Mouse (Mus musculus): Measurements from ENCODE around the gene Efna3.

The Efna3 gene

DNA sequence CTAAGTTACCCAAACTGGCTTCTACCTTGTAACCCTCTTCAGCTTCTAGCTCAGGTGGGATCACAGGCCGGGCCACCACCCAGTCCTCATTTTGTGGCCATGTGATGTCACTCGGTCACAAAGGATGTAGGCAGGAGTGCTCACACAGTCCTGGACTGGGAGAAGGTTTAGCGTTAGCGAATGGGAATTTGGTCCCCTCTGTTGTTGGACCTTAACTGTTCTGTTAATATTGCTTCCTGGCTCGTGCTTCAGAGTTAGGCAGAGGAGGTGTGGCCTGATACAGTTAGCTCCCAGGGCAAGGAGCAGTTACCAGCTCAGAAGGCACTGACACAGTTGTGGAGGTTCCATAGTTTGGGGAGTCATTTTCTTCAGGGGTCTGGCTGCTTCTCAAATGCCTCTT is 28.6 kb downstream of the Efna3 start:
- ChIA-PET CTCF (interaction anchor here in 3 of 4 experiments (0.6 to 1.2 kb wide), 3 partner anchors 10 to 178 kb away, joined by 3 to 4 read pairs (median 4); no protein-coding TSS in a partner anchor), POLR2A (interaction anchor here in 2 of 4 experiments (0.6 to 1.6 kb wide), 2 partner anchors 11 to 509 kb away, joined by 4 read pairs; no protein-coding TSS in a partner anchor)

DNA sequence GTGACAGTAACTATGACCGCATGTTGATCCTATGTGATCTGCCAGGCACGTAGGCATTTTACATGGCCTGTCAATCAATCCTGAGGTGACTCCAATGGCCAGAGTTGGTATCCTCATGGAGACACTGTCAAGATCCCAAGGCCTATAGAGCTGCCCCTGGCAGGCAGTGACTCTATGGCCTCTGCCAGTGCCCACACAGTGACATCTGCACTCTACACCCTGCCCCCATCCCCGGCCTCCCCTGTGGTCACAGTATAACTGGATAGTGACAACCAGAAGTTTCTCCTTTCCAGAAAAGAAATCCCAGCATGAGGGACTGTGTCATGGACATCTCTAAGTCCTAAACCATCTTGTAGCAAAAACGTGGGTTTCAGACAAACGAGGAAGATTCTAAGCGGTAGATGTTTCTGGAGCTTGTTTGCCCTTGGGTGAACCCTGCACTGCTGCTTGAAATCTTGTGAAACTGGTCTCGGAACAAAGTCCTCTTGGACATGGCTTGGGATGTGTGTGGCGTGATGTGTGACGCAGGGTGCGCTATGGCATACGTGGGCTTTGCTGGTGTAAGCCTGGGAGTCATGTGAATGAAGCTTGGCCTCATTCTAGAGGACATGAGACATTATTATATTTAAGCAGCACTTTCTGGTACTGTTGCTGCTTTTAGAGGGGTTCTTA is 29.4 kb downstream of the Efna3 start:
- ChIA-PET CTCF (interaction anchor here in 3 of 4 experiments (0.6 to 1.4 kb wide), 7 partner anchors 9 to 177 kb away, joined by 3 to 4 read pairs (median 3); no protein-coding TSS in a partner anchor), POLR2A (interaction anchor here in 2 of 4 experiments (0.6 kb wide), 2 partner anchors 178 to 508 kb away, joined by 4 read pairs; no protein-coding TSS in a partner anchor)

DNA sequence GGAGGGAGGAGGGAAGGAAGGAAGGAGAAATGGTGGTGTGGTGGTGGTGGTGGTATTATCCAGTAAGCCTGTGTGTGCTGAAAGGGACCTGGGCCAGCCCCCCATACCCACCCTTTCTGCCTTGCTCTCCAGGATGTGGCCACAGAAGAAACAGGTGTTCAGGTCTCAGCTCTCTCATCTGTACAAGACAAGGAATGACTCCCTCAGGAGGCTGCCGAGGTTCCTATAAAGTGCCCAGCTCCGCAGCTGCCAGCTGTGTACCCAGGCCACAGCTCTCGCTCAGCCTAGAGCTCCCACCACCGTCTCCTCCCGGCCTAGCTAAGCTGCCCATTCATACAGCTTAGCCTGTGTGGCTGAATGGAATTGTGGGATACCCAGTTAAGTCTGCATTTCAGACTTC is 30.5 kb downstream of the Efna3 start:
- CTCF ChIA-PET = interaction anchor here in 2 of 4 experiments (1.2 to 1.4 kb wide), 2 partner anchors 10 to 42 kb away, joined by 3 to 4 read pairs; no protein-coding TSS in a partner anchor
- POLR2A ChIA-PET = interaction anchor here in 1 of 4 experiments (1.6 kb wide), 1 partner anchor 16 kb away, joined by 3 read pairs; no protein-coding TSS in a partner anchor

DNA sequence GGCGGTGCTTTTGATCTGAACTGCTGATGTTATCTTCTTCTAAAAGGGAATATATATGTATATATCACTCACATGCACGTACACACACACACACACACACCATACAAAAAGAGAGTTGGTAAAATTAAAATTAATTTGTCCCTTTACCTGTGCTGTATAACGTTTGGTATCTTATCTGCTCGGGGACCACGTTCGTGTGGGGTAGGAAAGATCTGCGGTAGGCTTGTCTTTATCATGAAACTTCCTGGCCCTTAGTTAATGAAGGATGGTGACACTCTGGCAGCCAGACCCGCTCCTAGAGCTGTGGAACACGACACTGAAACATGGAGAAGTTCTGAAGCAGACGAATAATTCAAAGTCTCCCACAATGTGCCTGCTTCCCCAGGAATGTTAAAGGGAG is 30.9 kb downstream of the Efna3 start:
- CTCF ChIA-PET = interaction anchor here in 1 of 4 experiments (1.4 kb wide), 1 partner anchor 41 kb away, joined by 4 read pairs; no protein-coding TSS in a partner anchor
- POLR2A ChIA-PET = interaction anchor here in 1 of 4 experiments (1.6 kb wide), 1 partner anchor 16 kb away, joined by 3 read pairs; no protein-coding TSS in a partner anchor

DNA sequence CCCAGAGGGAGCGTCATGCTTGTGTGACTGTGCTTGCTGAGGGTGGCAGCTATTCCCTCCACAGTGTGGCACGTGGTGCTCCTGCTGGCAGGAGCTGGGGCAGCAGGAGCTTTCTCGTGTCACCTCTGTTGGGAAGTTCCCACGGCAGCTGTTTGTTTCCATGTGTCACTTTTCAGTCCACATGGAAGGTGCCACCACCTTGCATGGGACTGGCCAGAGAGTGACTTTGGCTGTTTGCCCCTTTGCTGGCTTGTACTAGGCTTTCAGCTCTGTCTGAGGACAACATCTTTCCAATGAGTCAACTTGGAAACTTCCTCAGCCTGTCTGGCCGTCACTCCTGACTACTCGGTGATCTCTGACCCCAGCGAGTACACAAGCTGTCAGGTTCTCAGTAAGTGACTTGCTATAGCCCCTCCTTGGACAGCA is 34.2 kb downstream of the Efna3 start:
- POLR2A ChIA-PET = interaction anchor here in 3 of 4 experiments (0.8 to 2.1 kb wide), 6 partner anchors 8 to 38 kb away, joined by 3 to 13 read pairs (median 5); no protein-coding TSS in a partner anchor
- CTCF ChIA-PET = interaction anchor here (0.6 to 2.5 kb wide), 10 partner anchors 9 to 568 kb away, joined by 3 to 7 read pairs (median 4); no protein-coding TSS in a partner anchor

DNA sequence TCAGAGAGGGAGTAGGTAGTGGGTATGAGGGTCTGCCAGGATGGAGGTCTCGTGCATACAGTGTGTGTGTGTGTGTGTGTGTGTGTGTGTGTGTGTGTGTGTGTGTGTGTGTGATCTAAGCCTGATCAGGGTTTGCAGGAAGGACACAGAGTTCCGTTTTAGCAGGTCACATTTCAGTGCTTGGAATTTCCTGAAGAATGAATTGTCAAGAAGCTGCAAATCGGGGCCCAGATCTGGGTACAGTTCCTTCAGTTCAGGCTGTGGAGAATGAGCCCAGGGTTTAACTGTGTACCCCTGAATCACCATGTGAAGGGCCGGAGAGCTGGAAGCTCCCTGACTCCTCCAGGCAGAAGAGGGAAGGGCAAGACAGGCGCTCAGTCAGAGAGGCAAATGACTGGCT is 35.5 kb downstream of the Efna3 start:
- ChIA-PET CTCF (interaction anchor here (0.5 to 3.5 kb wide), 16 partner anchors 11 to 610 kb away, joined by 3 to 13 read pairs (median 3); no protein-coding TSS in a partner anchor), POLR2A (interaction anchor here (0.5 to 2.1 kb wide), 16 partner anchors 10 to 429 kb away, joined by 3 to 13 read pairs (median 5); partner anchors contain the start of gene Slc50a1 (in 1 of the 4))

DNA sequence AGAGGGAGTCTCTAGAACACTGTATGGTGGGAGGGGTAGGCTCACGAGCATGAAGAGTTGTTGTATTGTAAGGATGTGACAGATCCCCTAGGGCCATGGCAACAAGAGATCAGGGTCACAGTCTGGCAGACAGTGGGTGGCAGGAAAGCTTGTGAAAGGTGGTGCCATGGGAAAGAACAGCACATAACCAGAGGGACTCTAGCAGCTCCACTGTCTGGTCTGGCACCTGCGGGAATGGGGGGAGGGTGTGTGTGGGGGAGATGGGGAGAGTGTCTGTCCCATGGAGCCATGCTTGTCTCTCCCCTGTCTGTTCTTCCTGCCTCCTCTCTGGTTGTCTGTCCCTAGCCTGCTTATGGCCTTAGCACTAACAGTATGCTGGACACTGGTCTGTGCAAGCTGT is 37.2 kb downstream of the Efna3 start:
- CTCF ChIA-PET = interaction anchor here in 2 of 4 experiments (1.0 to 7.1 kb wide), 6 partner anchors 15 to 40 kb away, joined by 3 to 31 read pairs (median 4); partner anchors contain the start of genes Krtcap2 (in 1 of the 2) and Trim46 (in 1 of the 2)
- POLR2A ChIA-PET = interaction anchor here in 3 of 4 experiments (0.5 to 2.2 kb wide), 6 partner anchors 14 to 500 kb away, joined by 3 to 7 read pairs (median 4); no protein-coding TSS in a partner anchor

DNA sequence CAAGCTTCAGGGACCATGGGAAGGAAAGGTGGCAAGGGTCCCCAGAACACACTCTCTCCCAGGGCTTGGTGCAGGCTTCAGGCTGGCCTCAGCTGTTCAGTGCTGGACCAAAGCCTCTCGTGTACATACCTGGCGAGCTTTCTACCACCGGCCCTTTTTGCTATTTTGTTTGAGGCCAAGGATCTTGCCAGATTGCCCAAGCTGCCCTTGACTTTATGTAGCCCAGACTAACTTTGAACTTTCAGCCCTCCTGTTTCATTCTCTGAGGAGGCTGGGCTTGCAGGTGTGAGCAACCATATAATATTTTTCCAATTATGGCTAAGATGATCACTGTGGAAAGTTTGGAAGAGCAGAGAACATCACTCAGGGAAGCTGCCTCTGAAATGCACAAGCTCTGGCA is 38.5 kb downstream of the Efna3 start:
- POLR2A ChIA-PET = interaction anchor here in 2 of 4 experiments (0.6 to 2.2 kb wide), 8 partner anchors 15 to 732 kb away, joined by 3 to 7 read pairs (median 3); partner anchors contain the start of genes Dpm3 (in 1 of the 2), Efna3 (in 1 of the 2) and Lamtor2 (in 1 of the 2)
- CTCF ChIA-PET = interaction anchor here in 3 of 4 experiments (0.5 to 7.1 kb wide), 10 partner anchors 10 to 203 kb away, joined by 3 to 31 read pairs (median 4); partner anchors contain the start of genes Krtcap2 (in 1 of the 3) and Trim46 (in 1 of the 3)

DNA sequence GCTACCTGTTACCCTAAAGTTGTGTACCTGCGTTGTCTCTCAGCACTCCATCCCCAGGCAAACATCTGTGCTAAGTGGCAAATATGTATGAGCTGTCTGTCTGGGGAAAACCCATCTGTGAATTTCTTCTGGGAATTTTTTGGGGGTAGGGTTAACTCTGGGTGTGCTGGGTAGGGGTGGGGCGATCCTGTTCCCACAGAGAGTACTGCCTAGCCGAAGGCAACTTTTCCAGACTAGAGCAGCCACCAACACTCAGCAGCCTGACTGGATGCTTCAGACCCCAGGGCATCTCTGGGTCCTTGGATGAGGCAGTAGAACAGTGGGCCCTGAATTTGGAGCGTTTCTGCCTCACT is 40.5 kb downstream of the Efna3 start:
- ChIA-PET POLR2A (interaction anchor here (0.6 to 4.3 kb wide), 15 partner anchors 9 to 1054 kb away, joined by 3 to 35 read pairs (median 4); partner anchors contain the start of genes Gba (in 1 of the 4), Krtcap2 (in 1 of the 4), Mtx1 (in 1 of the 4) and Slc50a1 (in 1 of the 4)), CTCF (interaction anchor here (0.5 to 7.1 kb wide), 27 partner anchors 11 to 558 kb away, joined by 3 to 39 read pairs (median 5); partner anchors contain the start of genes Krtcap2 (in 2 of the 4), Trim46 (in 2 of the 4), Dpm3 (in 1 of the 4) and Slc50a1 (in 1 of the 4))

DNA sequence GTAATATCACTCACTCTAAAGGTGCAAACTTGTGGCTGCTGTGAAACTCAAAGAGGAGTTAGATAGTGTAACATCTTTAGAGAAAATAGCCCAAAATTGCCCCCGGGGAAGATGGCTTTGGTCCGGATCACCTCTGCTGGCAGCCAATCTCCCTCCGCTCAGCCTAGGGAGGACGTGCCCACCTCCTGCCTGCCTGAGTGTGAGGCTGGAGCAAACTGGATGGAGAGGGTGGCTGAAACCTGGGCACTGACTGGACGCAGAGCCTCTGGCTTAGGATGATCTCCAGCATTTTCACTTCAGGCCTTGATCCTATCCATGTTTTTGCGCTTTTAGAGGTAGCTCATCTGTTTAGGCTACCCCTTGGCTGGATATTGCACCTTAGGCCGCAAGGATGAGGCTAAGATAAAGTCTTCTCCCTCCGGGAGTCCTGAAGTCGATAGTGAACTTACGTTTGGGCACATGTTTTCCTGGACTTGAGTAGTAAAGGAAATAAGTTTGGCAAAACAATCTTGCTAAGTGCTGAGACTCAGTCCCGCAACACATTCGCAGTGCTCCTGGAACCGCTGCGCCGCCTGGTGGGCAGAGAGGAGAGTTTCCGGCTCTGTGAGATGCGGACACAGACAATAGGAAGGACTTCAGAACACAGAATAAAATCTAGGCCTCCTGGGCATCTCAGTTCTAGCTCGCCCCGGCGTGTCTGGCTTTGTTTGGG is 41.0 kb downstream of the Efna3 start:
- POLR2A ChIA-PET = interaction anchor here (0.6 to 4.3 kb wide), 28 partner anchors 8 to 1055 kb away, joined by 3 to 35 read pairs (median 4); partner anchors contain the start of genes Slc50a1 (in 2 of the 4), Cks1b (in 1 of the 4), Efna3 (in 1 of the 4) and Gba (in 1 of the 4)
- CTCF ChIA-PET = interaction anchor here (0.6 to 7.1 kb wide), 33 partner anchors 10 to 288 kb away, joined by 3 to 39 read pairs (median 4); partner anchors contain the start of genes Krtcap2 (in 3 of the 4), Trim46 (in 3 of the 4), Dpm3 (in 1 of the 4) and Slc50a1 (in 1 of the 4)

DNA sequence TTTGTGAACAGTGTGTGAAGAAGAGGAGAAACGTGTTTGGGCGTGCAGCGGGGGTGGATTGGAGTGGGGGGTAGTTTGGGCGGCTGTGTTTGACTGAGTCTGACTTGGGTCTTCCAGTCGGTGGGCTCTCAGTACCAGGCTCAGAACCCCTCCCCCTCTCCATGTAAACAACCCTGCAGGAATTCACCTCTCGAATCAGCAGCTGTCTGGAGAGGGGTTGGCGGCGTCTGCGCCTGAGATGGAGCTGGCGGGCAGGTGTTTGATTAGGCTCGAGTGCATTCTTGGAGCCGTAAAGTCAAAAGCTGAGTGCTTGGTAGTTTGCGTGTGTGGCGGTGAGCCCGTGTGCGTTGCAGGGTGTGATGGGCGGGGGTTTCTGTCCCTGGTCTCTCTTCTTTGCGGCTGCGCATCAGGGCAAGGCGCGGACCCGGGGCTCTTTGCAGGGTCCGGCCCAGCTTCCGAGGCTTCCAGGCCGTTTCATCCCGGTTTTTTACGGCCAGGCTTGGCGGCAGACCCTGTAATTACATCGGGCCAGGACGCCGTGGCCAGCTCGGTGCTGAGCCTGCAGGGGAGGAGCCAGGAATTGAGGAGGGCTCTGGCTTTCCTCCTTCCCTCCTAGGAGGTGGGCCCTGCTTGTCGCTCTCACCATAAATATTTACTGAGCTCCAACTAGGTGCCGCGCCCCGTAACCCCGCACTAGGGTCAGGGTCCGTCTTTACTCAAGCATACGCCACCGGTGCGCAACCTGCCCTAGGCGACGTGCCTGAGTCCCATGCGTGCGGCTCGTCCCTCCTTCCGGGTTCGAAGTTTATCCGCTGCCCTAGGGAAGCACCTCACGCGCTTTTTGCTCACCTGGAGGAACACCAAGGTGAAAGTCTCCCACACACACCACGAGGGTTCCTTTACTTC is 41.9 kb downstream of the Efna3 start, which contains the start of gene Efna1:
Efna1 (minus strand) TSS at position 537 of the 906 bp plus-strand sequence.
- POLR2A ChIA-PET = interaction anchor here in 3 of 4 experiments (0.7 to 4.3 kb wide), 27 partner anchors 10 to 137 kb away, joined by 3 to 35 read pairs (median 4); partner anchors contain the start of genes Scamp3 (in 2 of the 3), Slc50a1 (in 2 of the 3), Cks1b (in 1 of the 3) and Clk2 (in 1 of the 3)
- CTCF ChIA-PET = interaction anchor here (0.5 to 7.1 kb wide), 24 partner anchors 9 to 289 kb away, joined by 3 to 39 read pairs (median 5); partner anchors contain the start of genes Krtcap2 (in 3 of the 4), Trim46 (in 3 of the 4) and Slc50a1 (in 1 of the 4)

DNA sequence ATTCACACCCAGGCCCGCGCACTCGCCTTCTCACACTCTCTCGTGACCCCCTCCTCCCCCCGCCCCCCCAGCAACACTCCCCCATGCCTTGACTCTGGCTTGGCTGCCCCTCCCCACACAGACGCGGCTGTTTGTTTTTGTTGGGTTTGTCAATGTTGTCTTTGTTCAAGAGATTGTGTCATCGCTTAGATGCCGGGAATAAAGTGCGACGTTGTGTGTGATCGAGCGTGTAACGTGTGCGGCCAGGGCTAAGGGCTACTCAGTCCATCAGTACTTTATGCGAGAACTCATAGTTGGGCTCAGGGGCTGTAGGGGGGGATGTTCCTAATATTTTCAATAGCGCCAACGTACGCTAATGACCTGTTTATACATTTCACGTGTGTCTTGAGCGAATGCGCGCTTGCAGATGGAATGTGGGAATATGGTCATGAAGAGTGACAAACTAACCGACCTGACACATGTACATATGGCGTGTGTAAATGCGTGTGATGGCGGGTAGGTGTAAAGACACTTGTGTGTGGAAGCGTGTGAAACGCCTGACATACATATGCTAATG is 42.6 kb downstream of the Efna3 start:
- POLR2A ChIA-PET = interaction anchor here in 3 of 4 experiments (0.8 to 4.3 kb wide), 12 partner anchors 10 to 116 kb away, joined by 3 to 35 read pairs (median 4); partner anchors contain the start of genes Slc50a1 (in 2 of the 3), Clk2 (in 1 of the 3), Krtcap2 (in 1 of the 3) and Trim46 (in 1 of the 3)
- CTCF ChIA-PET = interaction anchor here in 2 of 4 experiments (1.2 to 7.1 kb wide), 8 partner anchors 9 to 98 kb away, joined by 4 to 39 read pairs (median 8); partner anchors contain the start of genes Krtcap2 (in 2 of the 2), Slc50a1 (in 1 of the 2) and Trim46 (in 1 of the 2)

DNA sequence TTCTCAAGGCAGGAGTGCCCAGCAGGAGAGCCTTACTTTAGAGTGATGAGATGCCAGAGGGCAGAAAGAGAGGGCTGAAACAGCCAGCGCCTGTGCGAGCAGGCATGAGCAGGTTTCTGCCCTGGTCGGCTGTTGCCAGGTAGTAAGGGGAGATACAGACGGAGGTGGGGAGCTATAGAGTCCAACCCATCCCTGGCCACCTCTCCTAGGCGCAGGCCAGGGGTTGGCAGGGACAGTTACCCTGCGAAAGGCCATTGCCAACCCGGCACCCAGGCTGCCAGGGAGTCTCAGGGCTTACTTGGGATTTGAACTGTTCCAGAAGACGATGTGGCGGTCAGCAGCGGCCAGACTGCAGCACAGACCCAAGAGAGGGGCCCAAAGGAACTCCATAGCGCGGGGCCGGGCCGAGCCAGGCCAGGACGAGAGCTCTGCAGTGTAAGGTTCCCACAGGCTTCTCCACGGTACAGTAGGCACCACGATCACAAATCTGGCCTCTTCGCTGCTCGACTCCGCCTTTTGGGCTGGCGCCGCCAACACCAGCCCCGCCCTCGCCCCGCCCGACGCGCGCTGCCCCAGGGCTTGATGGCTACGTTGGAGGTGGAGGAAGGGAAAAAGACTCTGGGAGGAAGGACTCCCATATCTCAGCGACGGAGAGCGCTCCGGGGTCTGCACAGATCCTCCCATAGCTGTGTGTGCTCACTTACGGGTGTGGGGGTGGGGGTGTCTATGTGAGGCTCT is 43.4 kb downstream of the Efna3 start:
- CTCF ChIA-PET = interaction anchor here in 2 of 4 experiments (0.9 to 7.1 kb wide), 9 partner anchors 9 to 99 kb away, joined by 3 to 31 read pairs (median 5); partner anchors contain the start of genes Krtcap2 (in 1 of the 2) and Slc50a1 (in 1 of the 2)
- POLR2A ChIA-PET = interaction anchor here in 3 of 4 experiments (0.6 to 4.3 kb wide), 7 partner anchors 9 to 115 kb away, joined by 3 to 35 read pairs (median 4); partner anchors contain the start of genes Slc50a1 (in 2 of the 3) and Clk2 (in 1 of the 3)

DNA sequence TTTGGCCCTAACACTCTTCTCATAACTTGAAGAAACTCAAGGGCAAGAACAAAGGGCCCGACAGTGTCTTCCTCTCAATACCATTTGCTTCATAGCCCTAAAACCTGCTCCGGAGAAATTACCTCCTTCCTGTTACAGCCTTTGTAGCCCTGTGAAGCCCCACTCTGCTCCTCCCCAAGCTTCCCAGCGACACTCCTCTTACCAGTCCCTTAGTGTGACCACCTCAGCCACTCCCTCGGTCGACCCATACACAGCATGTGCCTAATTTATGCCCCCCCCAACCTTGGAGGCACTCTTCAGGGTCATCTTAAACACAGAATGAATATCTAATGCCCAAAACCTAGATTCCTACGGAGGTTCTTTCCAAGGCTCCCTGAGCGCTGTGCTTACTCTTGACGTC is 44.1 kb downstream of the Efna3 start:
- ChIA-PET CTCF (interaction anchor here in 2 of 4 experiments (0.9 to 7.1 kb wide), 6 partner anchors 30 to 100 kb away, joined by 3 to 31 read pairs (median 4); partner anchors contain the start of gene Krtcap2 (in 1 of the 2)), POLR2A (interaction anchor here in 3 of 4 experiments (0.5 to 4.3 kb wide), 5 partner anchors 8 to 142 kb away, joined by 3 to 35 read pairs (median 4); partner anchors contain the start of genes Slc50a1 (in 2 of the 3) and Clk2 (in 1 of the 3))
